Mouse (Mus musculus): Measurements from ENCODE around the gene Arhgap23. TPM values are rescaled to one million over a fixed set of nuclear protein-coding genes. Genes with fewer than 3 reads are reported as not detected.

Arhgap23 gene
- polyA plus RNA-seq, 1 experiment, result 14.9 TPM

DNA sequence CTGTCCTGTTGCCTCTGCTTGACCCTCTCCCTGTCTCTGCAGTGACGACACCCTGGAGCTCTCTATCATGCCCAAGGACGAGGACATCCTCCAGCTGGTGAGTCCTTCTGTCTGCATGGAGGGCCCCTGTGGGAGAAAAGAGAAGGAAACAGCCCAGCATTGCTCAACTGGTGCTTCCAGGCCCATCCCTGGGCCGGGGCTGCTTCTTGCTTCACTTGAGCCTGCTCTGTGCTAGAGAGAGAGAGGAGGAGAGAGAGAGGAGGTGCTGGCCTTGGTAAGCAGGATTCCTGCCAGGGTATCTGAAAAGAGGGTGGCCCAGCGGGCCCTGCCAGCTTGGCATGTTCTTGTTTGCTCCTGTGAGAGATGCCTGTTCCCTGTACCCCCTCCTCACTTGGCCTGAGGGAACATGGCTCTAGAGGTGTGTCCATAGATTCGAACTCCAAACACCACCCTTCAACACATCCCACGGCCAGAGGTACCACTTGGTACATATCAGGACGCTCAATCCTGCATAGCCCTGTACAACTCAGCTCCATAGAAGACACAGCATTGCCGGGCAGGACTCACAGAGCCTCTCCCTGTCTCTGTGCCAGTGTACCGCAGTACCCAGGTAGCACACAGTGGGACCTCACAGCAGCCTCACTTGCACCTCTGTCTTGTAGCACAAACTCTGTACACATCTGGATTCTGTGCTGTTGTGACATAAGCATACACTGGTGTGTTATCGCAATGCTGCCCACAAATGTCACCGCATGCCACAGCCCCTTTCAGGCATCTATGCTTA, 33.5 kb downstream of the Arhgap23 start:
- peak overlapping the region; percentile 92; the same call in 1 of the 2 replicates for H3K27ac ChIP-seq (ENCODE audit: insufficient read depth, low read depth, low read length)
- WGBS, result 87% methylated on average over 11 of the region's 11 CpGs
- H3K36me3 ChIP-seq (ENCODE audit: control insufficient read depth, insufficient read depth, low read length), result no peaks in the 10 kb centered on the region
- TF ChIP-seq POLR2A (IDR thresholded peaks at IDR 0.05; ENCODE audit: low read depth, low read length) (no peak), CTCF (conservative IDR thresholded peaks at IDR 0.05; ENCODE audit: insufficient read depth, insufficient read length, low read depth, low read length) (no peak)
- no peaks in the 10 kb centered on the region for H3K27me3 ChIP-seq (replicated peaks; ENCODE audit: control insufficient read depth, insufficient read depth, low read length)
- H3K4me3 ChIP-seq (ENCODE audit: insufficient read depth, low read depth, low read length), result no peak overlapping the region
- peaks cover 10% of the 10 kb centered on the region for H3K4me1 ChIP-seq (ENCODE audit: control insufficient read depth, insufficient read depth, low read length)
- no peak for DNase-seq

DNA sequence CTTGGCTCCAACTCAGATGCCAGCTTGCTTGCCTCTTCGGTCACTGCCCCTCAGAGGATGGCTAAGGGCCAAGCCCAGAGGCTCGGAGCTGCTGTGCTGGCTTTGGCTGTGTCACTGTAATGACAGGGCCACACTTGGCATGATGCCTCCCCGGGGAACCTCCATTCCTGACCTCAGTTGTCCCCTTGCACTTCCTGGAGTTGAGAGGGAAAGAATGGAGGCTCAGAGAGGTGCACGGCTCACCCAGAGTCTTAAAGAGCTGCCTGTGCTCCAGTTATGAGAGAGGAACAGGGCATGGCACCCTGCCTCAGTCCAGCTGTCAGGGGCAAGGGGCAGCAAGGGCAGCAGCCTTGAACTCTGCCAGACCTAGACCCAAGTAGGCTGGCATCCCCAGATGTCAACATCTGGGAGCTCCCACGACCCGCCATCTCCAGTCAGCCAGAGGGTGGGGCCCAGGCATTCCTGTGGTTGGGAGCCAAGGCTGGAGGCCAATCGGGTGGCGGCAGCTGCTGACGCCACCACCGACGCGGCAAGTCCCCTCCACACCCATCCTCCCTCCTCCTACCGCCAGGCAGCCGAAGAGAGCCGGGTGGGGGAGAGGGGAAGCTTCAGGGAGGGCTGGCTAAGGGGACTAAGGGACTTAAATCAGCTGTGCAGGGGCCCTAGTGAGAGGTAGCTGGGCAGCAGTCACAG, 34.4 kb downstream of the Arhgap23 start:
- H3K4me1 ChIP-seq (ENCODE audit: control insufficient read depth, insufficient read depth, low read length), result peaks cover 10% of the 10 kb centered on the region
- peak overlapping the region; percentile 92 for H3K27ac ChIP-seq (ENCODE audit: insufficient read depth, low read depth, low read length)
- TF ChIP-seq POLR2A (IDR thresholded peaks at IDR 0.05; ENCODE audit: low read depth, low read length), result no peak
- no peak for TF ChIP-seq CTCF (conservative IDR thresholded peaks at IDR 0.05; ENCODE audit: insufficient read depth, insufficient read length, low read depth, low read length)
- no peaks in the 10 kb centered on the region for H3K27me3 ChIP-seq (replicated peaks; ENCODE audit: control insufficient read depth, insufficient read depth, low read length)
- peak; percentile 88 for DNase-seq
- H3K4me3 ChIP-seq (ENCODE audit: insufficient read depth, low read depth, low read length), result peak overlapping the region; percentile 54
- H3K36me3 ChIP-seq (ENCODE audit: control insufficient read depth, insufficient read depth, low read length), result no peaks in the 10 kb centered on the region
- WGBS, result 8% methylated on average over 15 of the region's 15 CpGs

DNA sequence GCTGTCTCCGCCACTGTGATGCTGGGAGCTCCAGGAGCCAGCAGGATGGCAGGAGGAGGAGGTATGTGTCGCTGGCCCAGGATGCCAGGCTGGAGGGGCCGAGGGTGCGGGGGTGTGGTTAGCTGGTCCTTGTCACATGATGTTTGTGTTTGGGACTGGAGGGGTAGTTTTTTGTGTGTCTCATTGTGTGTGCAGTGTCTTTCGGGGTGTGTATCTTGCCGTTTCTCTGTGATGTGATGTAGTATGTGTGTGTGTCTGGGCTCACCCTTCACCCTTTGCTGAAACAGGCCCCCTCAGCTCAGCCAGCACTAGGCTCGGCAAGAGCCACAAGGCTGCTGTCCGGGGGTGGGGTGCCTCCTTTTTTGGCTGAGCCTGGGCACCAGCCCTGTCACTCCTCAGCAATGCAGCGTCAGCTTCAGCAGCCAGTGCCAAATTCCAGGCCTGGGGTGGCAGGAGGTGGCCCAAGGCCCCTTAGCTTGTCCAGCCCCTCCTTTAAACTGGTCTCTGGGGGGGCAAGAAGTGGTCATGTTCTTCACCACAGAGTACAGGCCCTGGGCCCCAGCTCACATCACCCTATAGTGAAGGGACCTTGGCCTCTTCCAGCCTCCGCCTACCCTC, 35.1 kb downstream of the Arhgap23 start:
- Histone ChIP-seq H3K4me1 (ENCODE audit: control insufficient read depth, insufficient read depth, low read length) (peaks cover 10% of the 10 kb centered on the region), H3K27ac (ENCODE audit: insufficient read depth, low read depth, low read length) (peak overlapping the region; percentile 80), H3K4me3 (ENCODE audit: insufficient read depth, low read depth, low read length) (peak overlapping the region; percentile 54), H3K36me3 (ENCODE audit: control insufficient read depth, insufficient read depth, low read length) (no peaks in the 10 kb centered on the region), H3K27me3 (replicated peaks; ENCODE audit: control insufficient read depth, insufficient read depth, low read length) (no peaks in the 10 kb centered on the region)
- WGBS, result 43% methylated on average over 10 of the region's 10 CpGs
- no peak for DNase-seq
- no peak for TF ChIP-seq POLR2A (IDR thresholded peaks at IDR 0.05; ENCODE audit: low read depth, low read length)
- TF ChIP-seq CTCF (conservative IDR thresholded peaks at IDR 0.05; ENCODE audit: insufficient read depth, insufficient read length, low read depth, low read length), result no peak

DNA sequence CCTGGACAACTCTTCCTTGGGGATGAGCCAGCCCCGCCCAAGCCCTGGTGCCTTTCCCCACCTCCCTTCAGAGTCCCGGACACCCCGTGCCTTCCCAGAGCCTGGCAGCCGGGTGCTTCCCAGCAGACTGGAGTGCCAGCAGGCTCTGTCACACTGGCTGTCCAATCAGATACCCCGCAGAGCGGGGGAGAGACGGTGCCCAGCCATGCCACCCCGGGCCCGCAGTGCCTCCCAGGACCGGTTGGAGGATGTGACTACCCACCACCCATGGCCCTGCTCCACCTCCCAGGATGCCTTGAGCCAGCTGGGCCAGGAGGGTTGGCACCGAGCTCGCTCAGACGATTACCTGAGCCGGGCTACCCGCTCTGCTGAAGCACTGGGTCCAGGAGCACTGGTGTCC, 36.3 kb downstream of the Arhgap23 start:
- DNase-seq, result no peak
- H3K36me3 ChIP-seq (ENCODE audit: control insufficient read depth, insufficient read depth, low read length), result no peaks in the 10 kb centered on the region
- H3K27me3 ChIP-seq (replicated peaks; ENCODE audit: control insufficient read depth, insufficient read depth, low read length), result no peaks in the 10 kb centered on the region
- H3K27ac ChIP-seq (ENCODE audit: insufficient read depth, low read depth, low read length), result no peak overlapping the region
- WGBS, result 93% methylated on average over 15 of the region's 15 CpGs
- peaks cover 10% of the 10 kb centered on the region for H3K4me1 ChIP-seq (ENCODE audit: control insufficient read depth, insufficient read depth, low read length)
- H3K4me3 ChIP-seq (ENCODE audit: insufficient read depth, low read depth, low read length), result no peak overlapping the region
- TF ChIP-seq POLR2A (IDR thresholded peaks at IDR 0.05; ENCODE audit: low read depth, low read length) (no peak), CTCF (conservative IDR thresholded peaks at IDR 0.05; ENCODE audit: insufficient read depth, insufficient read length, low read depth, low read length) (no peak)

DNA sequence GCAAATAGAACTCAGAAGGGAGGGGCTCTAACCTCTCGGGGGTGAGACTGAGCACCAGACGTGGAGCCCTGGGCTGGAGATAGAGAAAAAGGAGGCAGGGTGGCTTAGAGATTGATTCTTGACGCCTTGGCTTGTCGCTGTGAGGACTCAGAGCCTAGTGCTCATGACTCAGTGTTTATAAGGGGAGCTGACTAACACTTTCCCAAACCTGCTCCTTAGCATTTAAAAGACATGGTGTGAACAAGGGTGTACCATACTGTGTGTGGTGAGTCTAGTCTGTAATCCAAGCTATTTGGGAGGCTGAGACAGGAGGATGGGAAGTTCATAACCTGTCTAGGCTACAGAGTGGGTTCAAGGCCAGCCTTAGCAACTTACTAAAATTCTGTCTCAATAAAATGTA, 41.8 kb downstream of the Arhgap23 start:
- H3K27ac ChIP-seq (ENCODE audit: insufficient read depth, low read depth, low read length), result no peak overlapping the region
- WGBS, result 78% methylated on average over 4 of the region's 4 CpGs
- H3K4me3 ChIP-seq (ENCODE audit: insufficient read depth, low read depth, low read length), result no peak overlapping the region
- 0 out of 2 replicates have a peak, but pooled peaks cover 3% of the 10 kb centered on the region for H3K4me1 ChIP-seq (ENCODE audit: control insufficient read depth, insufficient read depth, low read length)
- no peaks in the 10 kb centered on the region for H3K27me3 ChIP-seq (replicated peaks; ENCODE audit: control insufficient read depth, insufficient read depth, low read length)
- no peak for DNase-seq
- H3K36me3 ChIP-seq (ENCODE audit: control insufficient read depth, insufficient read depth, low read length), result no peaks in the 10 kb centered on the region
- TF ChIP-seq POLR2A (IDR thresholded peaks at IDR 0.05; ENCODE audit: low read depth, low read length), result no peak
- TF ChIP-seq CTCF (conservative IDR thresholded peaks at IDR 0.05; ENCODE audit: insufficient read depth, insufficient read length, low read depth, low read length), result no peak

DNA sequence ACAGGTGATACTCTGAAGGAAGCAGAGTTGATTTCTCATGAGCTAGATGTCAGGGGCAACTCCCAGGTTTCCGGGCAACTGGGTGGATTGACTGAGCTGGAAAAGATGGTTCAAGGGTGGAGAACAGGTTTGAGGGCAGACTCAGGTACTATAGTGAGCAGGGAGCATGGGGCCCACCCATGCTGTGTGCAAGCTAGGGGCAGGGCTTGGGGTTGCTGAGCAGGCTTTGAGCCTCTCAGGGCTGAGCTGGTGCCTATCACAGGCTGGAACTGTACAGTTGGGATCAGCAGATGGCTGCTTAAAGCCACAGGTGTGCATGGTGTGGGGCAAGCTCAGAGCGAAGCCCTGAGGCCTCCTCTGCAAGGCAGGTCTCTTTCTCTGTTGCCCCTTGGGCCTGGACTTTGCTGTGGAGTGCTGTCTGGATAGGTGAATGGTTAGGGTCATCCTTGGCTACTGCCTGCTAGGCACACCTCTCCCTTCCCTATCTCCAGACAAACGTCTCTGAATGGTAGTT, 46.0 kb downstream of the Arhgap23 start:
- no peaks in the 10 kb centered on the region for H3K36me3 ChIP-seq (ENCODE audit: control insufficient read depth, insufficient read depth, low read length)
- TF ChIP-seq POLR2A (IDR thresholded peaks at IDR 0.05; ENCODE audit: low read depth, low read length), result no peak
- no peak for TF ChIP-seq CTCF (conservative IDR thresholded peaks at IDR 0.05; ENCODE audit: insufficient read depth, insufficient read length, low read depth, low read length)
- DNase-seq, result no peak
- H3K27ac ChIP-seq (ENCODE audit: insufficient read depth, low read depth, low read length), result no peak overlapping the region
- H3K4me3 ChIP-seq (ENCODE audit: insufficient read depth, low read depth, low read length), result no peak overlapping the region
- 100% methylated on average over 3 of the region's 3 CpGs for WGBS
- H3K27me3 ChIP-seq (replicated peaks; ENCODE audit: control insufficient read depth, insufficient read depth, low read length), result no peaks in the 10 kb centered on the region
- 0 out of 2 replicates have a peak, but pooled peaks cover 3% of the 10 kb centered on the region for H3K4me1 ChIP-seq (ENCODE audit: control insufficient read depth, insufficient read depth, low read length)

Data from kidney, adult 2 months (tissue).